Mouse (Mus musculus) T-helper 1 cell (primary cell): ENCODE measurements around the gene Lgr6.

Experiments
- in situ Hi-C: fragments of 300-600 bp; cut with MboI, MseI; formaldehyde crosslinking; loops from one replicate; pipeline ENCODE4 v1.15.1; 2025; ENCODE audit warnings: high pct_unique_total_duplicates

Gene Lgr6

GRCm38 (mm10) chr1:135079021-135079420, 26.1 kb downstream of the Lgr6 start:
- in situ Hi-C loops = no loop called here

- in situ Hi-C loops = no loop called here
Observed at GRCm38 (mm10) chr1:135076470-135076869, 28.6 kb downstream of the Lgr6 start.

- in situ Hi-C loops = no loop called here
Observed at GRCm38 (mm10) chr1:135075270-135075669, 29.8 kb downstream of the Lgr6 start.

GRCm38 (mm10) chr1:135072643-135073042, 32.4 kb downstream of the Lgr6 start:
- in situ Hi-C loops = no loop called here

GRCm38 (mm10) chr1:135069841-135070240, 35.2 kb downstream of the Lgr6 start:
- in situ Hi-C loops = no loop called here

- in situ Hi-C loops = no loop called here
Observed at GRCm38 (mm10) chr1:135064525-135064924, 40.6 kb downstream of the Lgr6 start.

- in situ Hi-C loops = no loop called here
Observed at GRCm38 (mm10) chr1:135062936-135063335, 42.1 kb downstream of the Lgr6 start.

- in situ Hi-C loops = no loop called here
Observed at GRCm38 (mm10) chr1:135061300-135061699, 43.8 kb downstream of the Lgr6 start.

- in situ Hi-C loops = no loop called here
Observed at GRCm38 (mm10) chr1:135060174-135060573, 44.9 kb downstream of the Lgr6 start.

- in situ Hi-C loops = no loop called here
Observed at GRCm38 (mm10) chr1:135056901-135057300, 48.2 kb downstream of the Lgr6 start.

- in situ Hi-C loops = no loop called here
Observed at GRCm38 (mm10) chr1:135054121-135054520, 51.0 kb downstream of the Lgr6 start.

- in situ Hi-C loops = no loop called here
Observed at GRCm38 (mm10) chr1:135044439-135044838, 60.6 kb downstream of the Lgr6 start.

GRCm38 (mm10) chr1:135036297-135036696, 68.8 kb downstream of the Lgr6 start:
- in situ Hi-C loops = no loop called here

GRCm38 (mm10) chr1:135032658-135033057, 72.4 kb downstream of the Lgr6 start:
- in situ Hi-C loops = no loop called here

- in situ Hi-C loops = no loop called here
Observed at GRCm38 (mm10) chr1:135030121-135030520, 75.0 kb downstream of the Lgr6 start.

- in situ Hi-C loops = no loop called here
Observed at GRCm38 (mm10) chr1:135026275-135026674, 78.8 kb downstream of the Lgr6 start.

- in situ Hi-C loops = no loop called here
Observed at GRCm38 (mm10) chr1:135023583-135023982, 81.5 kb downstream of the Lgr6 start.

- in situ Hi-C loops = no loop called here
Observed at GRCm38 (mm10) chr1:135021936-135022335, 83.1 kb downstream of the Lgr6 start.

GRCm38 (mm10) chr1:135020970-135021369, 84.1 kb downstream of the Lgr6 start:
- in situ Hi-C loops = no loop called here

- in situ Hi-C loops = no loop called here
Observed at GRCm38 (mm10) chr1:135020281-135020940, 84.7 kb downstream of the Lgr6 start.

GRCm38 (mm10) chr1:135019775-135020167, 85.3 kb downstream of the Lgr6 start:
- in situ Hi-C loops = no loop called here

GRCm38 (mm10) chr1:135019087-135019774, 85.8 kb downstream of the Lgr6 start:
- in situ Hi-C loops = no loop called here

- in situ Hi-C loops = no loop called here
Observed at GRCm38 (mm10) chr1:135017656-135018015, 87.4 kb downstream of the Lgr6 start.
